21 mouse cellular contexts compared by ENCODE assay signal in the genomic region with DNA sequence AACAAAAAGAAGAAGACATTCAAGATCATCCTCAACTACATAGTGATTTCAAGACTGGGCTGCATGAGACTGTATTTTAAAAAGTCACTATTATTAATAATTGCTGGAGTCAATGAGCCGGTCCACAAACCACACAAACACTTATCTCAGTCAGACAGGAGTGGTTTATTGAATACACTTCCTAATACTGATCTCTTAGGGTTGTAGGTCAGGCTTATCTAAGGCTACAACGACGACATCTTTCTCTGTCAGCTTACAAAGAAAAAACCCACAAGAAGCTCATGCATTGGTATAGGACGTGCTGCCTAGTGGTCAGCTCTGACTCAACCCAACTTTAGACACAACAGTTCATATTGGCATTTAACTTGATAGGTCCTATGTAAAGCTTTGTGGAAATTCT. TPM values are rescaled to one million over a fixed set of nuclear protein-coding genes. Genes with fewer than 3 reads are reported as not detected.
"Had no signal": no experiment of that assay in that cellular context is flagged by ENCODE, and none has a peak within 500 bp of the region (broad histone marks: within the 10 kb centered on the region; RNA-seq: fewer than 3 reads in every experiment).

No protein-coding gene starts in this region.

- H3K4me1 ChIP-seq: neural tube, embryonic 12.5 days; stomach, embryonic 15.5 days had no signal

- H3K27me3 ChIP-seq: limb, embryonic 13.5 days; neural tube, embryonic 12.5 days; stomach, embryonic 15.5 days had no signal

- H3K27ac ChIP-seq: kidney, postnatal 0 days; limb, embryonic 13.5 days; midbrain, embryonic 10.5 days; neural tube, embryonic 12.5 days; stomach, embryonic 15.5 days had no signal

- H3K9me3 ChIP-seq: limb, embryonic 13.5 days; midbrain, embryonic 10.5 days; neural tube, embryonic 12.5 days; stomach, embryonic 15.5 days had no signal

- H3K9ac ChIP-seq: limb, embryonic 13.5 days; neural tube, embryonic 12.5 days; stomach, embryonic 15.5 days had no signal

- H3K36me3 ChIP-seq: limb, embryonic 13.5 days; midbrain, embryonic 10.5 days; neural tube, embryonic 12.5 days; stomach, embryonic 15.5 days had no signal

- ATAC-seq: intestine, postnatal 0 days had no signal

- H3K4me2 ChIP-seq: limb, embryonic 13.5 days; neural tube, embryonic 12.5 days; stomach, embryonic 15.5 days had no signal

- DNase-seq: kidney, adult 9 months; kidney, postnatal 36 days; left cerebral cortex, postnatal 4 days; lung, adult 18-20 months; midbrain, embryonic 14.5 days; right cerebral cortex, postnatal 14 days; thymus, adult 2 months; thymus, postnatal 4 days had no signal

- H3K4me3 ChIP-seq: limb, embryonic 13.5 days; midbrain, embryonic 10.5 days; neural tube, embryonic 12.5 days; stomach, embryonic 15.5 days had no signal

RNA-seq across cellular contexts. Expression of gene Hesx1, which starts 30.4 kb away (rescaled TPM):
- total RNA-seq: layer of hippocampus, adult 18-20 months; layer of hippocampus, postnatal 10 days; left cerebral cortex, postnatal 4 days; monocyte, adult 5-6 weeks; neutrophil, adult 5-6 weeks had no signal
- polyA plus RNA-seq: lung, embryonic 16.5 days; midbrain, embryonic 14.5 days; spleen, adult 2 months; testis, adult 2 months; thymus, adult 2 months had no signal
